Mouse (Mus musculus): ENCODE results near the gene Cdyl2. TPM values are rescaled to one million over a fixed set of nuclear protein-coding genes. Genes with fewer than 3 reads are reported as not detected.

Gene Cdyl2
- total RNA-seq, 1 experiment from 2014 or later: 7.5 TPM

Other genes with a start within 250 kb of the Cdyl2 start
- gene Dynlrb2, start 228.0 kb downstream of the Cdyl2 start, total RNA-seq (2017): not detected in 2 replicates
- 30.6 and 59.6 TPM in 2 replicates for gene Cmc2, start 188.5 kb upstream of the Cdyl2 start, total RNA-seq (2017)
- 35.1 and 37.6 TPM in 2 replicates for gene Cenpn, start 188.7 kb upstream of the Cdyl2 start, total RNA-seq (2017)
- 14.8 and 20.0 TPM in 2 replicates for gene Atmin, start 210.4 kb upstream of the Cdyl2 start, total RNA-seq (2017)
- gene 1700030J22Rik, start 246.0 kb upstream of the Cdyl2 start, total RNA-seq (2017): 0.55 TPM in 1 of 2 replicates, not detected in the other

All from hematopoietic stem cell, adult 5-6 weeks (primary cell).